Mouse (Mus musculus) stomach, postnatal 0 days (tissue): ENCODE measurements around the gene Eras.

Experiments used
- CTCF ChIP-seq: IDR thresholded peaks from 2 replicates; pipeline ENCODE4 v1.5.1; 2016; ENCODE audit warnings: antibody characterized with exemption, low read depth, mild to moderate bottlenecking, moderate library complexity
- EP300 ChIP-seq: optimal IDR thresholded peaks from 2 replicates; pipeline ENCODE3; 2016; ENCODE audit warnings: antibody characterized with exemption

- TF ChIP-seq CTCF (no peak), EP300 (no peak)
Observed at GRCm38 (mm10) chrX:7907735-7908134, 20.7 kb downstream of the Eras start, which contains the start of gene Gm10491.
